Mouse (Mus musculus): ENCODE data around the gene Adamts10.

The Adamts10 gene

GRCm38 (mm10) chr17:33554536-33554935 is 30.5 kb downstream of the Adamts10 start:
- DNase-seq (ENCODE audit: low spot score) = no peak

- no peak for DNase-seq (ENCODE audit: low spot score)
Observed at GRCm38 (mm10) chr17:33555223-33555855, 31.3 kb downstream of the Adamts10 start, which contains the start of gene Myo1f. TSS of gene Myo1f (plus strand) at chr17:33555707.

GRCm38 (mm10) chr17:33557922-33558321 is 33.9 kb downstream of the Adamts10 start:
- no peak for DNase-seq (ENCODE audit: low spot score)

- no peak for DNase-seq (ENCODE audit: low spot score)
Observed at GRCm38 (mm10) chr17:33563527-33564076, 39.6 kb downstream of the Adamts10 start.

GRCm38 (mm10) chr17:33564599-33564998 is 40.6 kb downstream of the Adamts10 start:
- DNase-seq (ENCODE audit: low spot score) = no peak

- no peak for DNase-seq (ENCODE audit: low spot score)
Observed at GRCm38 (mm10) chr17:33566182-33566581, 42.2 kb downstream of the Adamts10 start.

- DNase-seq (ENCODE audit: low spot score) = no peak
Observed at GRCm38 (mm10) chr17:33584061-33584460, 60.1 kb downstream of the Adamts10 start.

GRCm38 (mm10) chr17:33586011-33586410 is 62.0 kb downstream of the Adamts10 start:
- DNase-seq (ENCODE audit: low spot score) = no peak

GRCm38 (mm10) chr17:33597271-33597670 is 73.3 kb downstream of the Adamts10 start:
- no peak for DNase-seq (ENCODE audit: low spot score)

- no peak for DNase-seq (ENCODE audit: low spot score)
Observed at GRCm38 (mm10) chr17:33598506-33598905, 74.5 kb downstream of the Adamts10 start.

GRCm38 (mm10) chr17:33599836-33600475 is 76.0 kb downstream of the Adamts10 start:
- no peak for DNase-seq (ENCODE audit: low spot score)

GRCm38 (mm10) chr17:33600831-33601230 is 76.8 kb downstream of the Adamts10 start:
- DNase-seq (ENCODE audit: low spot score) = no peak

- no peak for DNase-seq (ENCODE audit: low spot score)
Observed at GRCm38 (mm10) chr17:33601947-33602346, 77.9 kb downstream of the Adamts10 start.

Data from MN1 (cell line).